Mouse (Mus musculus): ENCODE data around the gene Eif2b3. TPM values are rescaled to one million over a fixed set of nuclear protein-coding genes. Genes with fewer than 3 reads are reported as not detected.

Gene Eif2b3
- polyA plus RNA-seq, 1 experiment from 2014 or later = 20.3 TPM

- H3K9me3 ChIP-seq (replicated peaks; ENCODE audit: control insufficient read depth, low read length) = no peaks in the 10 kb centered on the region
- no peak overlapping the region for H3K9ac ChIP-seq (ENCODE audit: low read depth, low read length)
- H3K4me3 ChIP-seq (ENCODE audit: low read depth, low read length) = no peak overlapping the region
- H3K4me2 ChIP-seq (ENCODE audit: low read depth, low read length) = no peak overlapping the region
- H3K27me3 ChIP-seq (ENCODE audit: control insufficient read depth, insufficient read depth, low read depth, low read length) = no peaks in the 10 kb centered on the region
- WGBS (ENCODE audit: insufficient replicate concordance) = 36% methylated on average over 4 of the region's 4 CpGs
- H3K27ac ChIP-seq (ENCODE audit: low read length) = no peak overlapping the region; the same call in 1 of the 2 replicates
- peaks cover 7% of the 10 kb centered on the region for H3K4me1 ChIP-seq (ENCODE audit: control insufficient read depth, low read depth, low read length)
- no peaks in the 10 kb centered on the region for H3K36me3 ChIP-seq (ENCODE audit: control insufficient read depth, insufficient read depth)
- ATAC-seq (ENCODE audit: low read depth) = peak; percentile 73
Measured at GRCm38 (mm10) chr4:117041283-117041721, 22.1 kb downstream of the Eif2b3 start.

GRCm38 (mm10) chr4:117048836-117049235, 29.6 kb downstream of the Eif2b3 start:
- WGBS (ENCODE audit: insufficient replicate concordance) = 80% methylated on average over 3 of the region's 3 CpGs
- H3K9me3 ChIP-seq (replicated peaks; ENCODE audit: control insufficient read depth, low read length) = no peaks in the 10 kb centered on the region
- peaks cover 2% of the 10 kb centered on the region; the same call in 1 of the 2 replicates for H3K36me3 ChIP-seq (ENCODE audit: control insufficient read depth, insufficient read depth)
- no peak overlapping the region for H3K27ac ChIP-seq (ENCODE audit: low read length)
- H3K4me3 ChIP-seq (ENCODE audit: low read depth, low read length) = no peak overlapping the region
- no peak overlapping the region for H3K4me2 ChIP-seq (ENCODE audit: low read depth, low read length)
- no peaks in the 10 kb centered on the region for H3K27me3 ChIP-seq (ENCODE audit: control insufficient read depth, insufficient read depth, low read depth, low read length)
- no peak for ATAC-seq (ENCODE audit: low read depth)
- H3K4me1 ChIP-seq (ENCODE audit: control insufficient read depth, low read depth, low read length) = no peaks in the 10 kb centered on the region
- H3K9ac ChIP-seq (ENCODE audit: low read depth, low read length) = no peak overlapping the region

GRCm38 (mm10) chr4:117049485-117049884, 30.3 kb downstream of the Eif2b3 start:
- no peak for ATAC-seq (ENCODE audit: low read depth)
- no peaks in the 10 kb centered on the region for H3K9me3 ChIP-seq (replicated peaks; ENCODE audit: control insufficient read depth, low read length)
- 76% methylated on average over 1 of the region's 1 CpGs for WGBS (ENCODE audit: insufficient replicate concordance)
- H3K4me1 ChIP-seq (ENCODE audit: control insufficient read depth, low read depth, low read length) = no peaks in the 10 kb centered on the region
- no peak overlapping the region for H3K9ac ChIP-seq (ENCODE audit: low read depth, low read length)
- H3K27me3 ChIP-seq (ENCODE audit: control insufficient read depth, insufficient read depth, low read depth, low read length) = no peaks in the 10 kb centered on the region
- peaks cover 2% of the 10 kb centered on the region; the same call in 1 of the 2 replicates for H3K36me3 ChIP-seq (ENCODE audit: control insufficient read depth, insufficient read depth)
- H3K4me3 ChIP-seq (ENCODE audit: low read depth, low read length) = no peak overlapping the region
- no peak overlapping the region for H3K27ac ChIP-seq (ENCODE audit: low read length)
- H3K4me2 ChIP-seq (ENCODE audit: low read depth, low read length) = no peak overlapping the region

DNA sequence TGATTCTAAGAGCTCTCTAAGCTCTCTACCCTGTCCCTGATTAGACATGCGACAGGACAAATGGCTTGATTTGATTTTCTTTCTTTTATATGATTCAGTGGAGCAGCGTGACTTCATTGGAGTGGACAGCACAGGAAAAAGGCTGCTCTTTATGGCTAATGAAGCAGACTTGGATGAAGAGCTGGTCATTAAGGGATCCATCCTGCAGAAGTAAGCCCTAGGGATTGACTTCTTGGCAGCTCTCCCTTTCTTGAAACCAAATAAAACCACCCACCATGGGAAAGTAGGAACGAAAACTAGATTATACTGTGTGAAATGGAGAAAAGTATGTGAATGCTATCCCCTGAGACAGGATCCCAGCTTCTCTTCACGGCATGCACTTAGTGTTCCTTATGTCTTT, 33.4 kb downstream of the Eif2b3 start:
- H3K4me3 ChIP-seq (ENCODE audit: low read depth, low read length) = no peak overlapping the region
- peaks cover 2% of the 10 kb centered on the region; the same call in 1 of the 2 replicates for H3K36me3 ChIP-seq (ENCODE audit: control insufficient read depth, insufficient read depth)
- no peak overlapping the region for H3K4me2 ChIP-seq (ENCODE audit: low read depth, low read length)
- no peak for ATAC-seq (ENCODE audit: low read depth)
- H3K27me3 ChIP-seq (ENCODE audit: control insufficient read depth, insufficient read depth, low read depth, low read length) = no peaks in the 10 kb centered on the region
- no peak overlapping the region for H3K9ac ChIP-seq (ENCODE audit: low read depth, low read length)
- H3K4me1 ChIP-seq (ENCODE audit: control insufficient read depth, low read depth, low read length) = peaks cover 24% of the 10 kb centered on the region
- WGBS (ENCODE audit: insufficient replicate concordance) = 83% methylated on average over 4 of the region's 4 CpGs
- H3K27ac ChIP-seq (ENCODE audit: low read length) = no peak overlapping the region
- no peaks in the 10 kb centered on the region for H3K9me3 ChIP-seq (replicated peaks; ENCODE audit: control insufficient read depth, low read length)

DNA sequence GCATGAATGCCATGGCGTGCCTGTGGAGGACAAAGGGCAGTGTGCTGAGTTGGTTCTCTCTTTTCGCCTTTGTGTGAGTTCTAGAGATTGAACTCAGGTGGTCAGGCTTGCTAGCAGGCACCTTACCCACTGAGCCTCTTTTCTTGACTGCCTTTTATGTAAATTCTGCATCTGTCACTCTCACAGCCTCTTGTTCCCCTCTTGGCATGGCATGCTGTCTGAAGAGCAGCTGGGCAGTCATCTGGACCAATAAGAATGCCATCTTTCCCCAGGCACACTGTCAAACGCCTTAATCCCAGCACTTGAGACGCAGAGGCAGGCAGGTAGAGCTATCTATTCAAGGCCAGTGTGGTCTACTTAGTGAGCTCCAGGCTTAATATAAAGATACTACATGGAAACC, 34.8 kb downstream of the Eif2b3 start:
- Histone ChIP-seq H3K27ac (ENCODE audit: low read length) (no peak overlapping the region), H3K4me1 (ENCODE audit: control insufficient read depth, low read depth, low read length) (peaks cover 34% of the 10 kb centered on the region), H3K4me2 (ENCODE audit: low read depth, low read length) (no peak overlapping the region), H3K36me3 (ENCODE audit: control insufficient read depth, insufficient read depth) (peaks cover 2% of the 10 kb centered on the region; the same call in 1 of the 2 replicates), H3K9ac (ENCODE audit: low read depth, low read length) (no peak overlapping the region), H3K4me3 (ENCODE audit: low read depth, low read length) (no peak overlapping the region), H3K27me3 (ENCODE audit: control insufficient read depth, insufficient read depth, low read depth, low read length) (no peaks in the 10 kb centered on the region), H3K9me3 (replicated peaks; ENCODE audit: control insufficient read depth, low read length) (no peaks in the 10 kb centered on the region)
- WGBS (ENCODE audit: insufficient replicate concordance) = 86% methylated on average over 4 of the region's 4 CpGs
- ATAC-seq (ENCODE audit: low read depth) = no peak

GRCm38 (mm10) chr4:117056102-117056501, 36.9 kb downstream of the Eif2b3 start:
- H3K4me2 ChIP-seq (ENCODE audit: low read depth, low read length) = peak overlapping the region; percentile 46
- peak overlapping the region; percentile 53 for H3K9ac ChIP-seq (ENCODE audit: low read depth, low read length)
- H3K4me3 ChIP-seq (ENCODE audit: low read depth, low read length) = peak overlapping the region; percentile 16; the same call in 1 of the 2 replicates
- H3K27me3 ChIP-seq (ENCODE audit: control insufficient read depth, insufficient read depth, low read depth, low read length) = no peaks in the 10 kb centered on the region
- H3K9me3 ChIP-seq (replicated peaks; ENCODE audit: control insufficient read depth, low read length) = no peaks in the 10 kb centered on the region
- H3K4me1 ChIP-seq (ENCODE audit: control insufficient read depth, low read depth, low read length) = peaks cover 34% of the 10 kb centered on the region
- peak; percentile 99 for ATAC-seq (ENCODE audit: low read depth)
- peaks cover 2% of the 10 kb centered on the region; the same call in 1 of the 2 replicates for H3K36me3 ChIP-seq (ENCODE audit: control insufficient read depth, insufficient read depth)
- H3K27ac ChIP-seq (ENCODE audit: low read length) = peak overlapping the region; percentile 93

- H3K9ac ChIP-seq (ENCODE audit: low read depth, low read length) = peak overlapping the region; percentile 53
- peaks cover 2% of the 10 kb centered on the region; the same call in 1 of the 2 replicates for H3K36me3 ChIP-seq (ENCODE audit: control insufficient read depth, insufficient read depth)
- peak overlapping the region; percentile 46 for H3K4me2 ChIP-seq (ENCODE audit: low read depth, low read length)
- peak overlapping the region; percentile 16; the same call in 1 of the 2 replicates for H3K4me3 ChIP-seq (ENCODE audit: low read depth, low read length)
- no peaks in the 10 kb centered on the region for H3K9me3 ChIP-seq (replicated peaks; ENCODE audit: control insufficient read depth, low read length)
- ATAC-seq (ENCODE audit: low read depth) = peak; percentile 39
- H3K27ac ChIP-seq (ENCODE audit: low read length) = peak overlapping the region; percentile 93
- 46% methylated on average over 2 of the region's 2 CpGs for WGBS (ENCODE audit: insufficient replicate concordance)
- no peaks in the 10 kb centered on the region for H3K27me3 ChIP-seq (ENCODE audit: control insufficient read depth, insufficient read depth, low read depth, low read length)
- H3K4me1 ChIP-seq (ENCODE audit: control insufficient read depth, low read depth, low read length) = peaks cover 34% of the 10 kb centered on the region
Measured at GRCm38 (mm10) chr4:117056514-117056913, 37.3 kb downstream of the Eif2b3 start.

- peak; percentile 43; the same call in 1 of the 2 replicates for ATAC-seq (ENCODE audit: low read depth)
Measured at GRCm38 (mm10) chr4:117058512-117058911, 39.3 kb downstream of the Eif2b3 start.

GRCm38 (mm10) chr4:117062700-117063390, 43.6 kb downstream of the Eif2b3 start:
- Histone ChIP-seq H3K9ac (ENCODE audit: low read depth, low read length) (no peak overlapping the region), H3K4me1 (ENCODE audit: control insufficient read depth, low read depth, low read length) (peaks cover 9% of the 10 kb centered on the region), H3K4me2 (ENCODE audit: low read depth, low read length) (no peak overlapping the region), H3K36me3 (ENCODE audit: control insufficient read depth, insufficient read depth) (no peaks in the 10 kb centered on the region), H3K27me3 (ENCODE audit: control insufficient read depth, insufficient read depth, low read depth, low read length) (no peaks in the 10 kb centered on the region), H3K27ac (ENCODE audit: low read length) (no peak overlapping the region), H3K4me3 (ENCODE audit: low read depth, low read length) (no peak overlapping the region), H3K9me3 (replicated peaks; ENCODE audit: control insufficient read depth, low read length) (no peaks in the 10 kb centered on the region)
- ATAC-seq (ENCODE audit: low read depth) = no peak
- 75% methylated on average over 4 of the region's 4 CpGs for WGBS (ENCODE audit: insufficient replicate concordance)

More at GRCm38 (mm10) chr4:117058512-117058911, 39.3 kb downstream of the Eif2b3 start:
- H3K4me3 ChIP-seq (ENCODE audit: low read depth, low read length) = no peak overlapping the region
- WGBS (ENCODE audit: insufficient replicate concordance) = 32% methylated on average over 4 of the region's 4 CpGs
- H3K4me1 ChIP-seq (ENCODE audit: control insufficient read depth, low read depth, low read length) = peaks cover 34% of the 10 kb centered on the region
- H3K9ac ChIP-seq (ENCODE audit: low read depth, low read length) = peak overlapping the region; percentile 39; the same call in 1 of the 2 replicates
- no peaks in the 10 kb centered on the region; the same call in 1 of the 2 replicates for H3K36me3 ChIP-seq (ENCODE audit: control insufficient read depth, insufficient read depth)
- no peaks in the 10 kb centered on the region for H3K27me3 ChIP-seq (ENCODE audit: control insufficient read depth, insufficient read depth, low read depth, low read length)
- H3K27ac ChIP-seq (ENCODE audit: low read length) = peak overlapping the region; percentile 53
- no peaks in the 10 kb centered on the region for H3K9me3 ChIP-seq (replicated peaks; ENCODE audit: control insufficient read depth, low read length)
- H3K4me2 ChIP-seq (ENCODE audit: low read depth, low read length) = peak overlapping the region; percentile 39
